Mouse (Mus musculus): ENCODE measurements around the gene Tmprss3. TPM values are rescaled to one million over a fixed set of nuclear protein-coding genes. Genes with fewer than 3 reads are reported as not detected.

The Tmprss3 gene
- polyA plus RNA-seq, 1 experiment from 2014 or later, result not detected

Other genes starting within 250 kb of the Tmprss3 start
- 0.09 TPM in 1 of 2 replicates, not detected in the other for gene Umodl1, start 244.3 kb downstream of the Tmprss3 start, polyA plus RNA-seq (2016; fragmentation: Nextera tagmentation; extraction: Ambion mirVana)
- gene Abcg1, start 141.3 kb downstream of the Tmprss3 start, polyA plus RNA-seq (2016; fragmentation: Nextera tagmentation; extraction: Ambion mirVana), result 16.2 and 16.5 TPM in 2 replicates
- 0.88 TPM in 1 of 2 replicates, not detected in the other for gene Tff3, start 69.3 kb downstream of the Tmprss3 start, polyA plus RNA-seq (2016; fragmentation: Nextera tagmentation; extraction: Ambion mirVana)
- gene Tff2, start 54.7 kb downstream of the Tmprss3 start, polyA plus RNA-seq (2016; fragmentation: Nextera tagmentation; extraction: Ambion mirVana), result not detected in 2 replicates
- not detected in 2 replicates for gene Tff1, start 33.7 kb downstream of the Tmprss3 start, polyA plus RNA-seq (2016; fragmentation: Nextera tagmentation; extraction: Ambion mirVana)
- 0.10 and 0.29 TPM in 2 replicates for gene Ubash3a, start 8.9 kb upstream of the Tmprss3 start, polyA plus RNA-seq (2016; fragmentation: Nextera tagmentation; extraction: Ambion mirVana)
- gene Rsph1, start 78.4 kb upstream of the Tmprss3 start, polyA plus RNA-seq (2016; fragmentation: Nextera tagmentation; extraction: Ambion mirVana), result 2.6 and 3.8 TPM in 2 replicates
- 9.4 and 10.7 TPM in 2 replicates for gene Slc37a1, start 87.8 kb upstream of the Tmprss3 start, polyA plus RNA-seq (2016; fragmentation: Nextera tagmentation; extraction: Ambion mirVana)
- 34.7 and 36.7 TPM in 2 replicates for gene Pde9a, start 187.2 kb upstream of the Tmprss3 start, polyA plus RNA-seq (2016; fragmentation: Nextera tagmentation; extraction: Ambion mirVana)

Measured in forebrain, embryonic 12.5 days (tissue).